Mouse (Mus musculus): ENCODE measurements around the gene Klhl11.

- TF ChIP-seq POLR2A (IDR thresholded peaks at IDR 0.05; ENCODE audit: low read depth, low read length) = no peak
- no peak for TF ChIP-seq CTCF (IDR thresholded peaks at IDR 0.05; ENCODE audit: borderline replicate concordance, insufficient read depth, low read length)
Measured at GRCm38 (mm10) chr11:100500241-100500640, 27.7 kb upstream of the Klhl11 start.

Data from embryonic fibroblast, embryonic 13.5 days (primary cell).